Mouse (Mus musculus) erythroblast, embryonic 14.5 days (primary cell): ENCODE measurements around the gene Dnmt1.

Experiments used
- GATA1 ChIP-seq: IDR thresholded peaks from 2 replicates; pipeline ENCODE4 v1.6.1; 2012; ENCODE audit warnings: low read length, inconsistent platforms, mixed read lengths
- TAL1 ChIP-seq: IDR thresholded peaks from 3 replicates; pipeline ENCODE4 v1.6.1; 2012; ENCODE audit warnings: low read length, inconsistent platforms, mixed read lengths

- TF ChIP-seq GATA1 (no peak), TAL1 (no peak)
These were observed 82.3 kb downstream of the Dnmt1 start for GRCm38 (mm10) chr9:20877118-20878040.
